Mouse (Mus musculus) kidney, embryonic 15.5 days (tissue): ENCODE results near the gene Wdr5b. TPM values are rescaled to one million over a fixed set of nuclear protein-coding genes. Genes with fewer than 3 reads are reported as not detected.

Source experiments
- ATAC-seq: fragments of 200-750 bp; cut with Nextera tagmentation; replicated peaks from 2 replicates; pipeline ENCODE4 v1.8.0; 2017; ENCODE audit warnings: moderate TSS enrichment; ENCODE audit not compliant: low FRiP score
- H3K27ac ChIP-seq: fragments of 300-500 bp; sonication (generic); 2 replicates; pipeline ENCODE4 v1.5.1; 2015; ENCODE audit warnings: mild to moderate bottlenecking, inconsistent platforms
- H3K27me3 ChIP-seq: fragments of 300-500 bp; sonication (generic); 2 replicates; pipeline ENCODE4 v1.6.1; 2015; ENCODE audit warnings: inconsistent platforms
- H3K36me3 ChIP-seq: fragments of 300-500 bp; sonication (generic); 2 replicates; pipeline ENCODE4 v1.6.1; 2015; ENCODE audit warnings: inconsistent platforms
- H3K4me1 ChIP-seq: fragments of 300-500 bp; sonication (generic); 2 replicates; pipeline ENCODE4 v1.6.1; 2015; ENCODE audit warnings: inconsistent platforms
- H3K4me2 ChIP-seq: fragments of 300-500 bp; sonication (generic); 2 replicates; pipeline ENCODE4 v1.6.1; 2015; ENCODE audit warnings: moderate library complexity, mild to moderate bottlenecking, inconsistent platforms
- H3K4me3 ChIP-seq: fragments of 300-500 bp; sonication (generic); replicated peaks from 2 replicates; pipeline ENCODE4 v1.5.1; 2015; ENCODE audit warnings: mild to moderate bottlenecking, inconsistent platforms
- H3K9ac ChIP-seq: fragments of 300-500 bp; sonication (generic); 2 replicates; pipeline ENCODE4 v1.6.1; 2015; ENCODE audit warnings: mild to moderate bottlenecking, inconsistent platforms
- H3K9me3 ChIP-seq: fragments of 300-500 bp; sonication (generic); replicated peaks from 2 replicates; pipeline ENCODE4 v1.6.1; 2016; ENCODE audit warnings: inconsistent platforms
- WGBS: fragments of 180-500 bp; shearing (Covaris S2); methylation state at CpG from one replicate; pipeline ENCODE4 v1.1.7; 2015; ENCODE audit warnings: mixed read lengths; 5-methylcytosine and 5-hydroxymethylcytosine counted together
- polyA plus RNA-seq: library from polyadenylated mRNA; unstranded; fragments of >200 nt; fragmentation: Nextera tagmentation; extraction: Ambion mirVana; gene quantifications from 2 replicates; pipeline ENCODE4 v1.2.1, GENCODE M21; 2015

The Wdr5b gene
- polyA plus RNA-seq, 1 experiment from 2014 or later, result 9.9 TPM

DNA sequence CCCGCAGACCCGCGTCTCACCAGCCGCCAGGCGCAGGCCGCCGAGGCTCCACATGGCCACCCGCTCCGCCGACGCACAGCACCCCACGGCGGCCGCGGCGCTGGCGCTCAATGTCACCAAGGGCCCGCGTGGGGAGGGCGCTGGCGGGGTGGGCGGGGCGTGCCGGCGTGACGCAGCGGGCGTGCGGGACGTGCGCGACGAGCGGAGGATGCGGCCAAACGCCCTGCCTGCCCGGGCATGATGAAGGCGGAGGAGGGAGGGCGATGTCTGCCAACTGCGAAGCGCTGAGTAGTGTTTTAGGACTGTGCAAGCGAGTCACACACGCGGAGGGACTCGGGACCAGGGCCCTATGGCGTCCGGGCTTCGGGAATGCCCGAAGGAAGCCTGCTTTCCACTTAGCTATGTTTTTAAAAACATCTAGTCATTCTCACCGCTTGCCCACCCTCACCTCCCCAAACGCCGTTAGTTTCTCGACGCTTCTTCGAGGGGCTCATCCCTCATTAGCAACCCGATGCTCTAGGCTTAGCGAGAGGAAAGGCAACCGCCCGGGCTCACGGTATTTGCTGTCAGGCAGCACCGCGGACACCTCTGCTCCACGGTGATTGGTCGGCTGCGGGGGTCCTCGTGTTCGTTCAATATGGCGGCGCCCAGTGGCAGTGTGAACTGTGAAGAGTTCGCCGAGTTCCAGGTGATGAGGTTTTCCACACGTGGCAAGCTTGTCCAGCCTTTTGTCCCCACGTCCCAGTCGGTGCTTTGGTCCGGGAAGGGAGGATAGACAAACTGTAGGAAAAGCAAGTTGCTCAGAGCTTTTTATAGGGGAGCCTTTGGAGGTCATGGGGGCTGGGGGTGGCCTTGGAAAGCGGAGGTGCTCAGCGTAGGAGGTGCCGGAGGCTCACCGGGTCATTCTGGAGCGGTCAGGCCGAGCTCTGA is 30.7 kb downstream of the Wdr5b start, which contains the start of the genes Fam162a and Ccdc58:
TSS of gene Fam162a (minus strand) at position 145 of the 930 bp plus-strand sequence.
TSS of gene Ccdc58 (plus strand) at position 236 of the 930 bp plus-strand sequence.
- peak within 1 kb of the TSS; percentile 87 for H3K4me3 ChIP-seq
- peak within 1 kb of the TSS; percentile 99 for H3K27ac ChIP-seq
- peak within 1 kb of the TSS; percentile 84 for H3K9ac ChIP-seq
- peaks cover 10% of the 10 kb centered on the region; the same call in 1 of the 2 replicates for H3K36me3 ChIP-seq
- ATAC-seq, result peak; percentile 97
- H3K4me1 ChIP-seq, result peaks cover 31% of the 10 kb centered on the region
- no peaks in the 10 kb centered on the region for H3K9me3 ChIP-seq
- peak within 1 kb of the TSS; percentile 63 for H3K4me2 ChIP-seq
- no peaks in the 10 kb centered on the region for H3K27me3 ChIP-seq
- WGBS, result under 1% methylated on average over 81 of the region's 81 CpGs

DNA sequence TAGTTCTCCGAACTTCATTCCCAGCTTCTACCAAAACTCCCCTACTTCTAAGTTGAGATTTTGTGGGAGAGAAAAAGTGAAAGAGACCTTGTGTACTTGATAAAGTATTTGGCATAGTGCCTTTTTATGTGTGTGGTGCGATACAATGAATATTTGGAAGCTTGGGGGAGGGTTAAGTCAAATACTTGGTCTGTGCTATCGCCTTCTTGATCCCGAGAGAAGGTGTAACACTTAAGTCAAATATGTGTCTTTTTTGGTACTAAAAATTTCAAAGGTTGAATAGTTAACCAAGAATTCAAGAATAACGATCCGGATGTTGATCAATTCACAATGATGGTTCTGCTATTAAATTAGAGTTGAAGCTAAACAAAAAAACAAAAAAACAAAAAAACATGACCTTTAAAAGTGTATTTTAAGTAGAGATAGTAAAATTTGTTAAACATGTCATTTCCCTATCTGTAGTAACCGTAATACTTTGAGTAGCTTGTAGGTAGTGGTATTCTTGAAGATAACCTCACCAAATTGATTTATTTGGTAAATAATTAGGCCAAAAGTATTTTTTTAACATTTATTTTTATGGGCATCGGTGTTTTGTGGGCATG is 31.5 kb downstream of the Wdr5b start:
- Histone ChIP-seq H3K9ac (peak overlapping the region; percentile 84), H3K27me3 (no peaks in the 10 kb centered on the region), H3K4me2 (peak overlapping the region; percentile 63), H3K4me1 (peaks cover 31% of the 10 kb centered on the region), H3K9me3 (no peaks in the 10 kb centered on the region), H3K27ac (peak overlapping the region; percentile 99), H3K36me3 (peaks cover 7% of the 10 kb centered on the region; the same call in 1 of the 2 replicates), H3K4me3 (peak overlapping the region; percentile 87)
- ATAC-seq, result no peak
- 27% methylated on average over 8 of the region's 8 CpGs for WGBS

- H3K9ac ChIP-seq, result no peak overlapping the region
- peaks cover 10% of the 10 kb centered on the region for H3K4me1 ChIP-seq
- H3K4me3 ChIP-seq, result no peak overlapping the region
- H3K36me3 ChIP-seq, result no peaks in the 10 kb centered on the region
- no peak overlapping the region for H3K4me2 ChIP-seq
- no peaks in the 10 kb centered on the region for H3K27me3 ChIP-seq
- ATAC-seq, result no peak
- WGBS, result 90% methylated on average over 3 of the region's 3 CpGs
- no peak overlapping the region for H3K27ac ChIP-seq
- no peaks in the 10 kb centered on the region for H3K9me3 ChIP-seq
Measured at GRCm38 (mm10) chr16:36074772-36075171, 33.8 kb downstream of the Wdr5b start.

DNA sequence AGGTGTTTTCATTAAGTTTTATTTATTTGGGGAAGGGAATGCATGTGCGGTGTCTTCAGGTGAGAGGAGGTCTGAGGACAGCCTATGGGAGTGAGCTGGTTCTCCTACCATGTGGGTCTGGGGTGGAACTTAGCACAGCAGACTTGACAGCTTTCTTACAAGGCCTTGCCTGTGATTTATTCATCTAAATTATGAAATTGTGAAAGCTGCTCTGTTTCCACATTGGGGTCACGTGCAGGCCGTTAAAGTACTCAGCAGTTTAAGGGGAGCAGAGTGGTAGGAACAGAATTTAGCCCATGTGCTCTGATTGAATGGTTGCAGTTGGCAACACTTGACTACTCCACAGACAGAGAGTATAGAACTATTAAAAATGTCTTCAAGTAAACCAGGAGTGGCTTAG is 38.9 kb downstream of the Wdr5b start:
- Histone ChIP-seq H3K27me3 (no peaks in the 10 kb centered on the region), H3K27ac (no peak overlapping the region), H3K9ac (no peak overlapping the region), H3K4me2 (no peak overlapping the region), H3K4me1 (no peaks in the 10 kb centered on the region), H3K36me3 (peaks cover 26% of the 10 kb centered on the region), H3K9me3 (no peaks in the 10 kb centered on the region), H3K4me3 (no peak overlapping the region)
- no peak for ATAC-seq
- 93% methylated on average over 3 of the region's 3 CpGs for WGBS

GRCm38 (mm10) chr16:36087846-36088245 is 46.9 kb downstream of the Wdr5b start:
- no peaks in the 10 kb centered on the region for H3K27me3 ChIP-seq
- 73% methylated on average over 4 of the region's 4 CpGs for WGBS
- H3K9me3 ChIP-seq, result no peaks in the 10 kb centered on the region
- ATAC-seq, result 0 out of 2 replicates have a peak, but pooled peaks have one; percentile 9
- H3K4me3 ChIP-seq, result no peak overlapping the region
- H3K27ac ChIP-seq, result no peak overlapping the region
- H3K36me3 ChIP-seq, result peaks cover 77% of the 10 kb centered on the region
- H3K4me2 ChIP-seq, result no peak overlapping the region
- H3K9ac ChIP-seq, result no peak overlapping the region
- H3K4me1 ChIP-seq, result 0 out of 2 replicates have a peak, but pooled peaks cover 5% of the 10 kb centered on the region

DNA sequence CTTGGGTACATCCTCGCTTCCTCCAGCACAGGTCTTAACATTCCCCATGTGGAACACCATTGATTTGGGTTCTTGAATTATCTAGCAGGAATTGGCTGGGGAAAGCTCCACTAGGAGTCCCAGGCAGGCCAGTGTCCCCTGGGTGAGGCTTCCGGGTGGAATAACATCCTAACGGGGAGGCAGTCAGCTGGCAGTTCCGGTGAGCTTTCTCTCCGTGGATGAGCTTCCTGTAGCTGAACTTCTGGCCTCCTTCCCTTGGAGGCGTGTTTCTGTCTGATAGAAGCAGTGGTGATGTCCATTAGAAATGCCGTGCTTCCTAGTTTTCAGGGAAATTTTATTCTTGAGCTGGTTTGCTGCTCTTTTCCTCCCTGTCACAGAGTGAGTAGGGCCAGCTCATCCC is 48.1 kb downstream of the Wdr5b start:
- no peak overlapping the region for H3K9ac ChIP-seq
- H3K27ac ChIP-seq, result no peak overlapping the region
- 0 out of 2 replicates have a peak, but pooled peaks cover 5% of the 10 kb centered on the region for H3K4me1 ChIP-seq
- no peak overlapping the region for H3K4me2 ChIP-seq
- no peaks in the 10 kb centered on the region for H3K27me3 ChIP-seq
- H3K4me3 ChIP-seq, result no peak overlapping the region
- H3K9me3 ChIP-seq, result no peaks in the 10 kb centered on the region
- H3K36me3 ChIP-seq, result peaks cover 65% of the 10 kb centered on the region
- ATAC-seq, result no peak
- 78% methylated on average over 7 of the region's 7 CpGs for WGBS

- ATAC-seq, result no peak; the same call in 1 of the 2 replicates
- Histone ChIP-seq H3K9me3 (no peaks in the 10 kb centered on the region), H3K4me3 (no peak overlapping the region), H3K9ac (no peak overlapping the region), H3K27ac (no peak overlapping the region), H3K4me1 (0 out of 2 replicates have a peak, but pooled peaks cover 5% of the 10 kb centered on the region), H3K36me3 (peaks cover 55% of the 10 kb centered on the region), H3K27me3 (no peaks in the 10 kb centered on the region), H3K4me2 (no peak overlapping the region)
- 74% methylated on average over 8 of the region's 8 CpGs for WGBS
Measured at GRCm38 (mm10) chr16:36089850-36090616, 49.0 kb downstream of the Wdr5b start.

- Histone ChIP-seq H3K4me2 (no peak overlapping the region), H3K36me3 (peaks cover 48% of the 10 kb centered on the region), H3K9ac (no peak overlapping the region), H3K4me3 (no peak overlapping the region), H3K9me3 (no peaks in the 10 kb centered on the region), H3K27ac (no peak overlapping the region), H3K27me3 (no peaks in the 10 kb centered on the region), H3K4me1 (0 out of 2 replicates have a peak, but pooled peaks cover 5% of the 10 kb centered on the region)
- WGBS, result 87% methylated on average over 11 of the region's 11 CpGs
- no peak for ATAC-seq
Measured at GRCm38 (mm10) chr16:36090785-36091509, 50.0 kb downstream of the Wdr5b start.

Other genes with a start within 250 kb of the Wdr5b start
- 1.1 and 1.2 TPM in 2 replicates for gene Parp14, start 169.6 kb upstream of the Wdr5b start, polyA plus RNA-seq
- gene Parp9, start 102.7 kb upstream of the Wdr5b start, polyA plus RNA-seq, result 4.5 and 5.5 TPM in 2 replicates
- 3.3 and 3.4 TPM in 2 replicates for gene Dtx3l, start 102.0 kb upstream of the Wdr5b start, polyA plus RNA-seq
- gene Kpna1, start 62.4 kb upstream of the Wdr5b start, polyA plus RNA-seq, result 36.8 and 38.8 TPM in 2 replicates
- gene Fam162a, start 30.4 kb downstream of the Wdr5b start, polyA plus RNA-seq, result 319 and 327 TPM in 2 replicates
- 79.3 and 91.9 TPM in 2 replicates for gene Ccdc58, start 30.5 kb downstream of the Wdr5b start, polyA plus RNA-seq
- 0.05 and 0.14 TPM in 2 replicates for gene Csta1, start 90.1 kb downstream of the Wdr5b start, polyA plus RNA-seq
- gene Stfa2l1, start 115.6 kb downstream of the Wdr5b start, polyA plus RNA-seq, result 1.2 and 1.9 TPM in 2 replicates
- 2.4 and 4.9 TPM in 2 replicates for gene Gm5483, start 143.0 kb downstream of the Wdr5b start, polyA plus RNA-seq
- gene Gm5416, start 169.2 kb downstream of the Wdr5b start, polyA plus RNA-seq, result not detected in 2 replicates
- not detected in 2 replicates for gene 2010005H15Rik, start 180.3 kb downstream of the Wdr5b start, polyA plus RNA-seq
- gene Stfa1, start 235.8 kb downstream of the Wdr5b start, polyA plus RNA-seq, result 9.0 and 11.3 TPM in 2 replicates